Mouse (Mus musculus): ENCODE data around the gene Ing1.

DNA sequence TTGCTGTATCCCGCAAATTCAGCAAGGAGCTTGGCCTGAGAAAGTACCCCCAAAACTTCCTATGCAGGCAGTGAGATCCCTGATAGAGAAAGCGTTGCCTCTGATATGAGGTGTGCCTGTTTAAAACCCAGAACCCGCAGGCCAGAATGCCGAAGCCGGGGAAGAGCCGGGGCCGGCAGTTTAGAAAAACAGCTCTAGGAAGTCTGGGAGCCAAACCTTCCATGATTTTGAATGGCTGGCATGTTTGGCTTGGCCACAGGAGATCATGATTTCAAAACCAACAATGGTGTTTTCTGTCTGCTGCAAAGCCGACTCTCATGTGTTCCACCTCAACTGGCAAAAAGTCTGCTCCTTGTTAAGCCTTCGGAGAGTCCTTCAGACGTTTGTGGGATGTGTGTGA is 3.0 kb upstream of the Ing1 start:
- TF ChIP-seq HCFC1 (IDR thresholded peaks at IDR 0.05; ENCODE audit: borderline replicate concordance, insufficient read depth, low read length) (no peak), ZC3H11A (IDR thresholded peaks at IDR 0.05; ENCODE audit: borderline replicate concordance, low read depth, low read length) (no peak), CHD2 (IDR thresholded peaks at IDR 0.05; ENCODE audit: low read depth, low read length) (no peak)
